Mouse (Mus musculus) ovary, adult 2 months (tissue): ENCODE results near the gene Flt3l. TPM values are rescaled to one million over a fixed set of nuclear protein-coding genes. Genes with fewer than 3 reads are reported as not detected.

Experiments
- polyA plus RNA-seq: library from polyadenylated mRNA; depleted of rRNA; stranded (reverse); fragments of >200 nt; gene quantifications from 2 replicates; pipeline ENCODE4 v1.2.3, GENCODE M21; 2012; rRNA removed

Gene Flt3l
- 38.5 and 68.0 TPM in 2 replicates for polyA plus RNA-seq

DNA sequence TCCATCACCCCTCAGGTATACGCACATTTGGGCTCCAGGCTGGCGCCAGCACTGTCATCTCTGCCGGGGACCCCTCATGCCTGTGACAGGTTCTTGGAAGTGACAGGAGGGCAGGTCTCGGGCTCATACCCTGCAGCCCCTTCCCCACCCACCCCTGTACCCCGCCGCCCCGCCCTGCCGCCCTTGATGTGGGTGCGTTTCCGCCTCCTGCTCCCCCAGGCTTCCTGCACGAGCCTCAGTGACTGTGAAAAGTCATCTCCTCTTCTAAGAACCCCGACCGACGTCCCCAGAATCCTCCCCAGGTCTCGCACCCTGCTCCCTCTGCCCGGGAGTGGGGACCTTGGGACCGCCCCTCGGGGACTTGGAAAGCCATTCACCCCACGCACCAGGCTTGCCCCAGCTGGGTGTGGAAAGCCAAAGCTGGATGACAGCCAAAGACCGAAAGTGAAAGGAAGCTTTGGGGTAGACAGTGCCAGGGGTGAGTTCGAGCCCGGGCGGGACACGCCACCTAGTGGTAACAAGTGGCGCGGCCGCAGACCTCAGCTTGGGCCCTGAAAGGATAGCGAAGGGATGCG lies at the start of gene Flt3l, which contains the start of gene Gm45713:
Flt3l (minus strand) TSS at position 440 of the 575 bp plus-strand sequence.
Gm45713 (minus strand) TSS at position 239 of the 575 bp plus-strand sequence.

DNA sequence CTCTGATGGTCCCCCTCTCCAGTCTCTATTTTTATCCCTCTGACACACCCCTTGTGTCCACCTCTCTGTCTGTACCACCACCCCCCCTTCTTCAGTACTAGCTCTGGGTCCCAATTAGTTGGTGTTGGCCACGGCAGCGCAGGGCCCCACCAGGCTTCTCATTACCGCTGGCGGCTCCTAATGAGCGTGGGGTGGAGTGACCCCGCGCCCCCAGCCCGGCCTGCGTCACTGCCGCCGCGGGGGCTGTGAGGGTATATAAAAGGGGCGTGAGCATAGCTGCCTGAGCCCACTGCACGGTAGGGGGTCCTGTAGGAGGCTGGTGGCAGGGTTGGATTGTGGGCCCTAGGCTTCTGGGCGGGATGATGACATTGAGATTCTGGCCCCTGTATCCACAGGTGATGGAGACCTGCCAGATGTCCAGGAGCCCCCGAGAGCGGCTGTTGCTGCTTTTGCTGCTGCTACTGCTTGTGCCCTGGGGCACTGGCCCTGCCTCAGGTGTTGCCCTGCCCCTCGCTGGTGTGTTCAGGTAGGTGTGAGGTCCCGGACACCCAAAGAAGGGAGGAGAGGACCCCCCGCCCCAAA lies 44.8 kb upstream of the Flt3l start, which contains the start of gene Pth2:
Pth2 (plus strand) TSS at position 100 of the 582 bp plus-strand sequence.

DNA sequence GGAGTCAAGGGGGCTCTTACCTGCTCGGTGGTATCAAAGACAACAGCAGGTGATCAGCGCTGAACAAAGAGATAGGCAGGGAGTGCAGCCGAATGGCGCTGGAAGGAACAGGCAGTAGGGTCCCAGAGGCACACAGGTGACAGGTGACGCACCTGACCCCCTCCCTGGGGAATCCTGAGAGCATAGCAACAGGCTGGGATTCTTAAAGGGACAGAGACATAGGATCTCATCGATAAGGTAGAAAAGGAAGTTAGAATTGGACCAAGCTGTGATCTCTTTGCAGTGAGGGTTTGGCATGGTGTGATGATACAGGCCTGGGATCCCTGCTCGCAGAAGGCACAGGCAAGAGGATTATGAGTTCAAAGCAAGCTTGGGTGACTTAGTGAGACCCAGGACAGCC lies 43.2 kb upstream of the Flt3l start, which contains the start of gene Gfy:
Gfy (minus strand) TSS at position 101 of the 400 bp plus-strand sequence.

DNA sequence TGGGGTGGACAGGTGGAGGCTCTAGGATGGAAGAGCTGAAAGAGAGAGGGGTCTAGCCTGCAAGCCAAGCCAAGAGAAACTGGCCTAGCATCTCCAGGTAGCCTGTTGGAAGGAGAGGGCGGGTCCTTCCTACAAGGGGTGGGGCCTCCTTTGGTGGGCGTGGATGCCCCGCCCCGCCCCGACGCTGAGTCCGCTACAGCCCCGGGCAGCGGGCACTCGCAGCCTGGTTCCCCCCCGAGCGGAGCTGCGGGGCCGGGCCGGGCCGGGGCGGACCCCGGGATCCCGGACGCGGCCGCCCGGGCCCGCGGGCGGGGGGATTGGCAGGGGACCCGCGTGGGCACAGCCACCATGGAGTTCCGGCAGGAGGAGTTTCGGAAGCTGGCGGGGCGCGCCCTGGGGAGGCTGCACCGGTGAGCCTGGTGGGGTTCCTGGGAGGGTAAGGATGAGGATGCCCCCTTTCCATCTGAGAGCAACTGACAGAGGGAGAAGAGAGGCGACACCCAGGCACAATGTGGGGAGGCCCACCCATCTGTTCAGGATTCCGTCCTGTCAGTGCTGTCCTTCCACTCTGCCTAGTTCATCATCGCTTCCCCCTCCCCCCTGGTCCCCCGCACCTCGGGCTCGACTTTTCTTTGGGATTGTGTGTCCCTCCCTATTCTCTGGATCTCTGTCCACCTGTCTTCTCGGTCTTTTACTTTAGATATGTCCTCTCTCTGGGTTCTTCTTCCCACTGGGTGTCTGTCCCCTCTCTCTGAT lies 27.7 kb upstream of the Flt3l start, which contains the start of gene Slc17a7:
Slc17a7 (plus strand) TSS at position 215 of the 756 bp plus-strand sequence.

DNA sequence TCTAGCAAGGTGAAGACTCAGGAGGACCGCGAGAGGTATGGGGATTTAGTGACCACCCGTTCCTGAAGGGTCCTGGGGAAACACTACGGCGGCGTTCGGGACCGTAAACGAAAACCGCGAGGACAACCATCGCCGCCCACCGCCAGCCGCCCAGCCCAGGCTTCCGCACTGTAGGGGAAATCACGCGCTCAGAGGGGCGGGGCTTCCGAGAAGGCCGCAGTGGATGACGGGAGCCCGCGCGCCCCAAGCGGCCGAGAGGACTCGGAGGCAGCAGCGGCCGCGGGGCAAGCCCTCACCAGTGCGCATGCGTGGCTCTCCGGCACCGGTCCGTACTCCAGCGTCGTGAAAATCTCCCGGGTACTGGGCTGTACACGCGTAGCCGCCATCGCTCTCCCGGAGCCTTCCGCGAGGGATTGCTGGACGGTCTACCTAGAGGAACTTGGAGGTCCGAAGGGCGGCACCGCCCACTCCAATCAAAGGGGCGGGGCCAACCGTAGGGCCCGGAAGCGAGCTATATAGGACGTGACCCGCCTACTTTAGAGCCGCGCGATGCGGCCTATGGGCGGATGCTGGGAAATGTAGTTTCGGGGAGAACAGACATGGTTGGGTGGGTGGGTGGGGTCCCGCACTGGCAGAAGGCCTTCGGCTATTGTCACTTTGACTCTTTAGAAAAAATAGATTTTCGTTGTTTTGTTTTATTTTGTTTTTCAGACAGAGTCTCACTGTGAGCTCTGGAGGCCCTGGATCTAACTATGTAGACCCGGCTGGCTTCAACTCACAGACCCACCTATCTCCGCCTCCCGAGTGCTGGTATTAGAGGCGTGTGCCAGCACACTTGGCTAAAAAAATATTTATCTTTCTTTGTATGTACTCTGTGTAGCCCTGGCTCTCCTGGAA lies 18.1 kb upstream of the Flt3l start, which contains the start of the genes Pih1d1 and Aldh16a1:
Pih1d1 (plus strand) TSS at position 208 of the 897 bp plus-strand sequence.
Aldh16a1 (minus strand) TSS at position 489 of the 897 bp plus-strand sequence.

DNA sequence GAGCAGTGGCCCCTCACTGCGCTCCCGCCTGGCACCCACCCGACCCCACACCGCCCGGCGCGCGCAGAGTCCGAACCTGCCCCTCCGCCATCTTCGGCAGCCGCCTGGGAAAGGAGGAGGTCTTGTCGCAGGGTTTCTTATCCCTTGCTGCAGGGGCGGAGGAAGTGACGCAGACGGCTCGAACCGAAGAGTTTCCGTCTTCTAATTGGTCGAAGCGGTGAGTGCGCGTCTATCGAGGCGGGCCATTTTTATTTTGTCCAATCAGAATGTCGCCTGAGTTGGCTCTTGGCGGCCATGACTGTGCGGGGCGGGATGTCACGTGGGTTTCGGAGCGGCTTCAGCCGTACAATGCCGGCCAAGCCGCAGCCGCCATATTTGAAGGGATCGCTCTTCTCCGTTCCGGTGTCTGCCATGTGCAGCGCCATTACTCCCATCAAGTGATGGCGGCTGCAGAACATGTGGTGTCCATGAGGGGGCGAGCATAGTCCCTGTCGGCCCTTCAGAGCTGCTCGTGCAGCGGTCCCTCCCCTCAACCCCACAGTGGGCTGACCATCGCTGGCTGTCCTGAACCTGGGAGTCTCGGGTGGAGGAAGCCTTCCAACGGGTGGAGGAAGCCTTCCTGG lies 7.5 kb downstream of the Flt3l start, which contains the start of gene Rpl13a:
Rpl13a (minus strand) TSS at position 138 of the 623 bp plus-strand sequence.

DNA sequence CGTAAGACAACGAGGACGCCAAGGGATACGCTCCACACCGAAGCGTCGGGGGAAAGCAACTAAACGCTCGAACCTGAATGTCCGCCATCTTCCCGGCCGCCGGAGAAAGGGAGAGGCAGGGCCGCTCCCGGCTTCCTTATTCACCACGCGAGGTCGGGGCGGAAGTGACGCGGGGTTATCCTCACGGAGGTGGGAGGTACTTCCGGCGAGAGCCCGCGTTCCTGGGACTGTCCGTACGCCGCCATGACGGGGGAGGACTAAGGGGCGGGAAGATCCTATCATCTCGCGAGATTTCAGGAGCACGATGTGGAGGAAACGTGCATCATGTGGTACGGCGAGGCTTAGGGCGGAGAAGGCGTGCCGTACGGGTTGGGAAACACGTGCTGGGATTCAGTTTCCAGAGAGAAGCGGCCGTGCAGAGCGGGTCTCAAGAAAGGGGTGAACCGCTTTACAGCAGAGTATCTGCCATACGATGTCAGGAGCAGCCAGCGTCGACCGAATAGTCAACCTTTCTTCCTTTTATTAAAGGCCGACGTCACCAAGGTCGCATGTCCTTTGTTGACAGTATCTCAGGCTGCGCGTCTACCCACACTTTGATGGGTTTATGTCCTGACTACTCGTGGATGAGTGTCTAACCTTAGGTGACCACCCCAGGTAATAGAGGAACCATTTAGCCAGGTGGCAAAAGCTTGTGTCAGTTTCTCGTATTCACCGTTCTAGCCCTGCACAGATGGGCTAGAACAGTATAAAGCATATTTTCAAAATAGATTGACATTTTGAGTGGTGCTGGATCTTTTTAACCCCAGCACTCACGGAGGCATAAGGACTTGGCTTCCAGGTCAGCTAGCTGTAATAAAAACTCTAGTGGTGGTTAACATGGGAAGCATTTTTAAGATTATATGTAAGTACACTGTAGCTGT lies 11.7 kb downstream of the Flt3l start, which contains the start of gene Rps11:
Rps11 (minus strand) TSS at position 216 of the 920 bp plus-strand sequence.

DNA sequence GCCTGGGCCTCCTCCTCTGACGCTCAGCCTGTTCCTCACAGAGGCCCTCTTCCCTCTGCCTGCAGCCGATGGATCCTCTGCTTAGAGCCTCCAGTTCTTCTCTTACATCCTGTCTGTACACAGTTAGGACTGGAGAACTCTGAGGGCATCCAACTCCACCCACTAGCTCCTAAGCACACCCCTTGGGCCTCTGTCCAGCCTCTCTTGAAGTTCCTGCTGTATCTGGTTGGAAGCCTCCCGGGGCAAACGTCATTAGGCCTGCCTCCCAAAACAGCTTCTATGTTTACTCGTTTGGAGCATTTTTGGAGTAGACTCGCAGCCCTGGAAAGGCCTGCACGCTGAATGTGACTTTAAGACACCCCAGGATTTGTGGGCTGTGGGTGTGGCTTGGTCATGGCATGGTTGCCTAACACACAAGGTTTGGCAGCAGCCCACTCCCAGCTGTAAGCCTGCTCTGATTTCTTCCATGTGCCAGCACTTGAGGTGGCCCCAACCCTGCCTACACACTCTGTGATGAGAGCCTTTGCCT lies 32.5 kb downstream of the Flt3l start, which contains the start of gene Fcgrt:
Fcgrt (minus strand) TSS at position 200 of the 529 bp plus-strand sequence.

DNA sequence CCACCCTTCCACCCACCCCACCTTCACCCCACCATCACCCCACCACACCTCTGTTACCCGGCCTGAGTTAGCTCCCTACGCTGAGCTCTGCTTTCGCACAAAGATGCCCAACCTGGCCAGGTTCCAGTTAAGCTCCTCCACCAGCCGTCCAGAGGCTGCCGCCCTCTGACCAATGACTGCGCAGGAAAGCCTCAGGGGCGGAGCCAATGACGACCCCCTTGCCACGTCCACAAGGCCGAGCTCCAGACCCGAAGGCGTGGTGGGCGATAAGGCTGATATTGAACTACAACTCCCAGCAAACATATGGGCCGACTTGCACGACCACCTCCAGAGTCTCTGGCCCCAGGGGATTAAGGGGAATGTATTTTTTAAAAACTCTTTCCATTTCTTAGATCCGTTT lies 44.2 kb downstream of the Flt3l start, which contains the start of gene Rcn3:
Rcn3 (minus strand) TSS at position 174 of the 400 bp plus-strand sequence.

Other genes starting within 250 kb of the Flt3l start
- 274 and 494 TPM in 2 replicates for gene Med25, start 243.7 kb downstream of the Flt3l start, polyA plus RNA-seq
- 133 and 143 TPM in 2 replicates for gene Fuz, start 240.4 kb downstream of the Flt3l start, polyA plus RNA-seq
- gene Ap2a1, start 206.9 kb downstream of the Flt3l start, polyA plus RNA-seq, result 132 and 136 TPM in 2 replicates
- gene Tsks, start 193.2 kb downstream of the Flt3l start, polyA plus RNA-seq, result 0.08 TPM in 1 of 2 replicates, not detected in the other
- gene Cpt1c, start 161.6 kb downstream of the Flt3l start, polyA plus RNA-seq, result 61.1 and 66.1 TPM in 2 replicates
- 364 and 448 TPM in 2 replicates for gene Prmt1, start 149.9 kb downstream of the Flt3l start, polyA plus RNA-seq
- gene Irf3, start 138.8 kb downstream of the Flt3l start, polyA plus RNA-seq, result 154 and 158 TPM in 2 replicates
- gene Bcl2l12, start 137.7 kb downstream of the Flt3l start, polyA plus RNA-seq, result 43.3 and 49.2 TPM in 2 replicates
- 116 and 132 TPM in 2 replicates for gene Scaf1, start 120.1 kb downstream of the Flt3l start, polyA plus RNA-seq
- gene Rras, start 118.5 kb downstream of the Flt3l start, polyA plus RNA-seq, result 161 and 171 TPM in 2 replicates
- gene Prr12, start 83.6 kb downstream of the Flt3l start, polyA plus RNA-seq, result 17.5 and 18.4 TPM in 2 replicates
- gene Nosip, start 74.0 kb downstream of the Flt3l start, polyA plus RNA-seq, result 157 and 163 TPM in 2 replicates
- 90.9 and 100 TPM in 2 replicates for gene Prrg2, start 73.8 kb downstream of the Flt3l start, polyA plus RNA-seq
- gene Rcn3, start 44.2 kb downstream of the Flt3l start, polyA plus RNA-seq, result 537 and 545 TPM in 2 replicates
- gene Fcgrt, start 32.6 kb downstream of the Flt3l start, polyA plus RNA-seq, result 132 and 135 TPM in 2 replicates
- gene Rps11, start 12.0 kb downstream of the Flt3l start, polyA plus RNA-seq, result 173 and 237 TPM in 2 replicates
- gene Rpl13a, start 7.7 kb downstream of the Flt3l start, polyA plus RNA-seq, result 1,241 and 3,203 TPM in 2 replicates
- 1.9 TPM in 1 of 2 replicates, not detected in the other for gene Gm45713, start 201 bp downstream of the Flt3l start, polyA plus RNA-seq
- gene Pih1d1, start 17.9 kb upstream of the Flt3l start, polyA plus RNA-seq, result 60.2 and 64.9 TPM in 2 replicates
- 87.7 and 97.6 TPM in 2 replicates for gene Aldh16a1, start 18.2 kb upstream of the Flt3l start, polyA plus RNA-seq
- 0.17 and 0.20 TPM in 2 replicates for gene Slc17a7, start 27.5 kb upstream of the Flt3l start, polyA plus RNA-seq
- gene Gfy, start 43.1 kb upstream of the Flt3l start, polyA plus RNA-seq, result not detected in 2 replicates
- gene Pth2, start 44.6 kb upstream of the Flt3l start, polyA plus RNA-seq, result not detected in 2 replicates
- 3.1 and 4.1 TPM in 2 replicates for gene Ccdc155, start 68.5 kb upstream of the Flt3l start, polyA plus RNA-seq
- gene Dkkl1, start 75.7 kb upstream of the Flt3l start, polyA plus RNA-seq, result 2.1 and 3.3 TPM in 2 replicates
- 119 and 183 TPM in 2 replicates for gene Tead2, start 79.3 kb upstream of the Flt3l start, polyA plus RNA-seq
- 13.2 and 14.5 TPM in 2 replicates for gene Cd37, start 102.7 kb upstream of the Flt3l start, polyA plus RNA-seq
- gene Slc6a16, start 104.7 kb upstream of the Flt3l start, polyA plus RNA-seq, result 0.15 and 0.40 TPM in 2 replicates
- gene Slc6a21, start 141.1 kb upstream of the Flt3l start, polyA plus RNA-seq, result 0.24 TPM in 1 of 2 replicates, not detected in the other
- 58.6 and 62.0 TPM in 2 replicates for gene Trpm4, start 197.3 kb upstream of the Flt3l start, polyA plus RNA-seq
- 0.46 and 0.51 TPM in 2 replicates for gene Hrc, start 198.9 kb upstream of the Flt3l start, polyA plus RNA-seq
- 11.9 and 12.1 TPM in 2 replicates for gene Ppfia3, start 230.6 kb upstream of the Flt3l start, polyA plus RNA-seq
- 43.0 and 49.1 TPM in 2 replicates for gene Lin7b, start 234.2 kb upstream of the Flt3l start, polyA plus RNA-seq